In genomic region chr6:53605184-53605583, GRCm38 (mm10) we compare ENCODE assay signal across 32 mouse cellular contexts.
DNase-seq lines count a peak whose midpoint lies in the region; ATAC-seq and TF ChIP-seq lines count a peak whose summit lies in the region.
"Had no signal": no experiment of that assay in that cellular context is flagged by ENCODE, and none has a peak within 500 bp of the region (broad histone marks: within the 10 kb centered on the region; RNA-seq: fewer than 3 reads in every experiment).

No protein-coding gene starts in this region.

- no peak overlapping the region for H3K4me2 ChIP-seq in forebrain, postnatal 0 days (ENCODE audit: low read depth)
- no peak overlapping the region for H3K4me2 ChIP-seq in forebrain, embryonic 12.5 days
- H3K4me2 ChIP-seq in heart, embryonic 13.5 days = no peak overlapping the region
- H3K4me2 ChIP-seq in heart, embryonic 16.5 days (ENCODE audit: low read depth, low read length) = no peak overlapping the region
- H3K4me2 ChIP-seq: embryonic facial prominence, embryonic 13.5 days; hindbrain, embryonic 13.5 days; intestine, embryonic 15.5 days; kidney, embryonic 15.5 days had no signal

- TF ChIP-seq CTCF in forebrain, postnatal 0 days (IDR thresholded peaks at IDR 0.05; ENCODE audit: low read depth) = no peak

- H3K4me1 ChIP-seq in forebrain, postnatal 0 days (ENCODE audit: insufficient read depth) = no peaks in the 10 kb centered on the region
- no peaks in the 10 kb centered on the region for H3K4me1 ChIP-seq in forebrain, embryonic 12.5 days
- peaks cover 44% of the 10 kb centered on the region for H3K4me1 ChIP-seq in heart, embryonic 13.5 days
- H3K4me1 ChIP-seq in heart, embryonic 10.5 days = peaks cover 14% of the 10 kb centered on the region
- H3K4me1 ChIP-seq in heart, embryonic 16.5 days (ENCODE audit: control insufficient read depth, insufficient read depth, low read length) = peaks cover 13% of the 10 kb centered on the region
- H3K4me1 ChIP-seq: hindbrain, embryonic 10.5 days; intestine, embryonic 15.5 days; kidney, embryonic 15.5 days had no signal

- H3K9ac ChIP-seq in forebrain, postnatal 0 days = no peak overlapping the region
- H3K9ac ChIP-seq in forebrain, embryonic 12.5 days = no peak overlapping the region
- no peak overlapping the region for H3K9ac ChIP-seq in heart, embryonic 13.5 days
- H3K9ac ChIP-seq in heart, embryonic 16.5 days (ENCODE audit: low read length) = no peak overlapping the region
- H3K9ac ChIP-seq: embryonic facial prominence, embryonic 13.5 days; hindbrain, embryonic 13.5 days; intestine, embryonic 15.5 days; kidney, embryonic 15.5 days had no signal

- H3K27me3 ChIP-seq in forebrain, postnatal 0 days (ENCODE audit: insufficient read depth, low read length) = no peaks in the 10 kb centered on the region
- H3K27me3 ChIP-seq in forebrain, embryonic 12.5 days = no peaks in the 10 kb centered on the region
- no peaks in the 10 kb centered on the region for H3K27me3 ChIP-seq in heart, embryonic 13.5 days (replicated peaks)
- H3K27me3 ChIP-seq in heart, embryonic 10.5 days (ENCODE audit: insufficient read depth, poor library complexity, severe bottlenecking) = no peaks in the 10 kb centered on the region
- no peaks in the 10 kb centered on the region for H3K27me3 ChIP-seq in heart, embryonic 16.5 days (ENCODE audit: control insufficient read depth, insufficient read depth, low read length)
- H3K27me3 ChIP-seq: CH12.LX; hindbrain, embryonic 13.5 days; intestine, embryonic 15.5 days; Patski had no signal

- WGBS in forebrain, postnatal 0 days = 56% methylated on average over 2 of the region's 2 CpGs
- 76% methylated on average over 2 of the region's 2 CpGs for WGBS in forebrain, embryonic 12.5 days
- 34% methylated on average over 2 of the region's 2 CpGs for WGBS in heart, embryonic 13.5 days
- WGBS in heart, embryonic 10.5 days = 41% methylated on average over 2 of the region's 2 CpGs
- 40% methylated on average over 2 of the region's 2 CpGs for WGBS in heart, embryonic 16.5 days

- H3K36me3 ChIP-seq in forebrain, postnatal 0 days (ENCODE audit: insufficient read depth) = no peaks in the 10 kb centered on the region
- H3K36me3 ChIP-seq in forebrain, embryonic 12.5 days (replicated peaks) = peaks cover under 1% of the 10 kb centered on the region; the same call in 1 of the 2 replicates
- peaks cover 52% of the 10 kb centered on the region for H3K36me3 ChIP-seq in heart, embryonic 13.5 days
- H3K36me3 ChIP-seq in heart, embryonic 10.5 days = peaks cover 2% of the 10 kb centered on the region; the same call in 1 of the 2 replicates
- peaks cover 2% of the 10 kb centered on the region for H3K36me3 ChIP-seq in heart, embryonic 16.5 days (ENCODE audit: control insufficient read depth, insufficient read depth)
- H3K36me3 ChIP-seq: embryonic facial prominence, embryonic 10.5 days; G1E; hindbrain, embryonic 10.5 days; hindbrain, embryonic 13.5 days; intestine, embryonic 15.5 days; kidney, embryonic 15.5 days had no signal

- no peak for DNase-seq in forebrain, postnatal 0 days
- no peak for DNase-seq in heart, embryonic 10.5 days (ENCODE audit: low spot score)
- no peak for DNase-seq in heart, adult 9 months (ENCODE audit: low spot score in 2 of 2)
- DNase-seq in telencephalon, adult 2 months (ENCODE audit: low read depth, low spot score) = peak; percentile 9
- DNase-seq: adrenal gland, adult 2 months; adrenal gland, postnatal 14 days; B cell, adult 2 months; cerebellum, adult 11-12 months; cerebellum, adult 8-10 months; cerebellum, postnatal 10 days; cerebellum, postnatal 36 days; embryo, embryonic 11 days; gastrocnemius, postnatal 10 days; gastrocnemius, postnatal 36 days; heart, postnatal 14 days; kidney, adult 11 months; kidney, adult 8-10 months had no signal

- H3K9me3 ChIP-seq in forebrain, postnatal 0 days (ENCODE audit: low read length) = no peaks in the 10 kb centered on the region
- H3K9me3 ChIP-seq in forebrain, embryonic 12.5 days = no peaks in the 10 kb centered on the region
- H3K9me3 ChIP-seq in heart, embryonic 13.5 days = no peaks in the 10 kb centered on the region
- no peaks in the 10 kb centered on the region for H3K9me3 ChIP-seq in heart, embryonic 10.5 days
- no peaks in the 10 kb centered on the region for H3K9me3 ChIP-seq in heart, embryonic 16.5 days (replicated peaks; ENCODE audit: control insufficient read depth, low read length)
- H3K9me3 ChIP-seq: embryonic facial prominence, embryonic 10.5 days; embryonic facial prominence, embryonic 13.5 days; hindbrain, embryonic 13.5 days; intestine, embryonic 15.5 days; kidney, embryonic 15.5 days had no signal

- H3K27ac ChIP-seq in forebrain, postnatal 0 days (ENCODE audit: low read depth, low read length) = no peak overlapping the region
- no peak overlapping the region for H3K27ac ChIP-seq in forebrain, embryonic 12.5 days
- H3K27ac ChIP-seq in heart, embryonic 13.5 days (replicated peaks) = peak overlapping the region; percentile 74
- H3K27ac ChIP-seq in heart, embryonic 10.5 days = no peak overlapping the region
- peak overlapping the region; percentile 52 for H3K27ac ChIP-seq in heart, embryonic 16.5 days (ENCODE audit: low read length)
- H3K27ac ChIP-seq: embryonic facial prominence, embryonic 13.5 days; hindbrain, embryonic 10.5 days; hindbrain, embryonic 13.5 days; intestine, embryonic 15.5 days; kidney, embryonic 15.5 days had no signal

- H3K4me3 ChIP-seq in forebrain, postnatal 0 days (ENCODE audit: low read depth, low read length) = no peak overlapping the region
- H3K4me3 ChIP-seq in forebrain, embryonic 12.5 days (replicated peaks) = no peak overlapping the region
- no peak overlapping the region for H3K4me3 ChIP-seq in heart, embryonic 13.5 days
- no peak overlapping the region for H3K4me3 ChIP-seq in heart, embryonic 10.5 days
- no peak overlapping the region for H3K4me3 ChIP-seq in heart, embryonic 16.5 days (ENCODE audit: low read length)
- H3K4me3 ChIP-seq: embryonic facial prominence, embryonic 10.5 days; embryonic facial prominence, embryonic 13.5 days; erythroblast, embryonic 14.5 days; hindbrain, embryonic 10.5 days; hindbrain, embryonic 13.5 days; intestine, embryonic 15.5 days; kidney, embryonic 15.5 days had no signal

- ATAC-seq in forebrain, postnatal 0 days = peak; percentile 53
- ATAC-seq in forebrain, embryonic 12.5 days (ENCODE audit: low FRiP score) = no peak
- no peak; the same call in 1 of the 2 replicates for ATAC-seq in heart, embryonic 13.5 days (ENCODE audit: extremely low read depth, insufficient number of reproducible peaks, low FRiP score, low TSS enrichment)
- peak; percentile 74; the same call in 1 of the 2 replicates for ATAC-seq in heart, embryonic 16.5 days (replicated peaks; ENCODE audit: extremely low read depth, insufficient read depth, low FRiP score)
- ATAC-seq: forebrain, embryonic 14.5 days; hindbrain, embryonic 16.5 days; intestine, embryonic 15.5 days; Patski had no signal

Comparison
In these comparisons a context has a peak if more than half of its experiments do, and no peak if none do; other contexts are left out.
1. ATAC-seq: peak in forebrain, postnatal 0 days (single experiment) and heart, embryonic 16.5 days (single experiment); none in forebrain, embryonic 12.5 days (single experiment) and heart, embryonic 13.5 days (single experiment).
2. H3K27ac ChIP-seq: peak in heart, embryonic 13.5 days (single experiment) and heart, embryonic 16.5 days (single experiment); none in forebrain, postnatal 0 days (single experiment), forebrain, embryonic 12.5 days (single experiment) and heart, embryonic 10.5 days (single experiment).